Mouse (Mus musculus) heart, postnatal 4 days (tissue): Measurements from ENCODE around the gene Nsun6. TPM values are rescaled to one million over a fixed set of nuclear protein-coding genes. Genes with fewer than 3 reads are reported as not detected.

Experiments
- DNase-seq: peaks from one replicate; pipeline ENCODE4 v3.0.0; 2021
- total RNA-seq, 2 experiments: library from RNA; stranded (reverse); gene quantifications; 2 replicates each; pipeline ENCODE4 v1.2.3; 2021

The Nsun6 gene
- 1 to 10 TPM; 5.8 to 6.2 TPM for total RNA-seq

DNA sequence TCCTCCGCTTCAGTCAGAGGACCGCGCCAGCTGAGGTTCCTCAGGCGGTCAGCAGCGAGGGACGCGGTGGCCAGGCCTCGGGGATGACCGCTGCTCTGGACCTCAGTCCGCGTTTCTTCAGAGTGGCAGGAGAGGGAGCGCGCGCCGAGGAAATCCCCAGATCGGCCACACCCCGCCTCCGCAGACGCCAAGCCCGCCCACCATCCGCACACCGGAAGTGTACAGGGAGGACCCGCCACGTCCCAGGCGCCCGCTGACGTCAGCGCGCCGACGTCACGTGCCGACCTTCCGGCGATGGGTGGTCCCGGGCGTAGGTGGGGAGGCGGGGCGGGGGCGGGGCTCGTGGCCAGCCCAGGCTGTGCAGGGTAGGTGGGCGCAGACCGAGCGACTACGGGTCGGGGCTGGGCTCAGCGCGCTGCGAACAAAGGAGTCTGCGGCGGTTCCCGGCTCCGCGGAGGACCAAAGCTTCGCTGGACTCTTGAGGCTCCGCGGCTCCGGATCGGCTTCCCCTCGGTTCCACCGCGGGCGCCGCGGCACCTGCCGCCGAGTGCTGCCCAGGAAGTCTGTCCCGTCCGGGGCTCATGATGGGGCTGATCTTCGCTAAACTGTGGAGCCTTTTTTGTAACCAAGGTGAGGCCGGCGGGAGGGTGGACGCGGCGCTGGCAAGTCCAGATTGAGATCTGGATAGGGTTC, at the start of gene Nsun6:
Gene Nsun6 (minus strand): TSS at position 125 of the 693 bp plus-strand sequence.
- peak; percentile 98 for DNase-seq

DNA sequence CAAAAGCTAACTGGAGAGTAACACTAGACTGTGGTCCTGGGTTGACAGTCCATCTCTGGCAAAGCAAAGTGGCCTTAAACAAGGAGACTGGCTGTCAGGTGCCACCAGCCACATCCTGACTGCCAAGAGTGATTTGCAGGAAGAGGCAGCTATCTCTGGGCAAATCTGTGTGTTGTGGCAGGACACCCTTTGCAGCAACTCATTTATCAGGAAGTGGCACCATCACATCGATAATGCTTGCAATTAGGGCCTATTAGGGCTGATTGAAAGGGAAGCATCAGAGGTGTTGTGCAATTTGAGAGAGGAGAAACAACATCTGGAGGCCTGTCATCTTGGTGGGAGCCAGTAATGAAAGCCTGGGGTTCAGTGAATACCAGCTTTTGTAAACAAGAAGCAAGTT, 49.5 kb upstream of the Nsun6 start:
- DNase-seq = no peak

- DNase-seq = no peak
Observed at GRCm38 (mm10) chr2:15096514-15097090, 41.7 kb upstream of the Nsun6 start.

DNA sequence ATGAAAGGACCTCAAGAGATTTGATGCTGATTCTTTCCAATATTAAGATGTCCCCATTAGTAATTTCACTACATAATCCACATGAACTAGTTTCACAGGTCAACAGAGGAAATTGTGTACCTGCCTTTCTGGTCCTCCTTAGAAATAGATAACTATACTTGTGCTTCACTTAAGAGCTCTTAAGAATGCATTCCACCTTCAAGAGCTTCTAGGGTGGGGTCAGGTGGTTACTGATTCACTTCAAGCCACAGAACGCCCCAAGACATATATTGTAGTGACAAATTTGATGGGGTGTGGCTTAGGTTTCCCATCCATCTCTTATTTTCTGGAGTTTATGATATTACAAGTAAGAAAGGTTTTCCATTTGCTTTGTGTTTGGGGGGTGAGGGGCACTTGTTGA, 32.4 kb upstream of the Nsun6 start:
- DNase-seq = no peak

DNA sequence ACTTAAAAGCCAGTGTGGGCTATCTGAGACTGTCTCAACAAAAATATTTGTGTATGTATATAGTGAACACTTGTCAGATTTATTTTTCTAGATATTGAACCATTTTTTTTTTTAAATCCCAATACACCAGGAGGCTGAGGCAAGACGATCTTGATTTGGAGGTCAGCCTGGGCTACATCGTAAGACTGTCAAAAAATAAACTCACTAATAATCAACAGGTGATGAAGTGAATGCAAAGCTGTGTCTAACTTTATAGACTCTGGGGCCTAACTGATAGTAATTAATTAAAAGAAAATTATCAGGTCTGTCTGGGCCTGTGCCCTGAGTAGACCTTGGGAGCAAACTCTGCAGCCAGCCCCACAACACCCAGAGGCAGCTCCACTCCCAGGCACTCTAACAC, 28.8 kb upstream of the Nsun6 start:
- DNase-seq = no peak

DNA sequence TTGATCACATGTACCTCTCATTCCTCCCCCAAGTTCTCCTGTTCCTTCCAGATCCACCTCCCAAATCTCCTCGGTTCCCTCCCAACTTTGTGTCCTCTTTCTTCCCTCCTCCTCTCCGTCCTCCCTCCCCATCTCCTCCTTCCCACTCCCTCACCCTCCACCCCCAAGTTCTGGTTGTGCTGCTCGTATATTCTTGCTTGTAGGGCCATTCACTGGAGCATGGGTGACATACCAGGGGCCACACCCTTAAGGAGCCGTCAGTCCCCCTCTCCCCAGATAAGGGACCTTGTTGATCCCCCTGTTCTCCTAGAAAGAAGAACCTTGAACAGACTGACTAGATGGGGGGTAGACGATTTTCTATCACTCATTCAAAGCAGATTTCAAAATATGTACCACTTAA, 12.2 kb upstream of the Nsun6 start:
- no peak for DNase-seq

DNA sequence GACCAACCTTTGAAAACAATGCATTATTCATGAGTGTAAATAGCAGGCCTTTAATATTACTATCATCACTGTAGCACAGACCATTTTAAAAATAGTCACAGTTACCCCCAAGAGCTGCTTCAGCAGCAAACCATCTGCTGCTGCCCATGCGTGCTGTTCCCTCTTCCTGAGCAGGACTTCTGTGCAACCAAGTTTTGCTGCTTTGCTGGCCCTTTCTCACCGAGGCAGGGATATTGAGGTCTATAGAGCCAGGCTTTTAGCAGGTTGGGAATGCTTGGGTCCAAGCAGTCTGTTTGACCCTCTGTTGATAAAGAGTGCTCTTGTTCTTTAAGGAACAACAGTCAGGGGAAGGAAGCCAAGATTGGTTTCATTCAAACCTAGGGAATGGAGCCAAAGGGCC, 10.6 kb upstream of the Nsun6 start:
- DNase-seq = no peak

- no peak for DNase-seq
Observed at GRCm38 (mm10) chr2:15064380-15065269, 9.8 kb upstream of the Nsun6 start.

DNA sequence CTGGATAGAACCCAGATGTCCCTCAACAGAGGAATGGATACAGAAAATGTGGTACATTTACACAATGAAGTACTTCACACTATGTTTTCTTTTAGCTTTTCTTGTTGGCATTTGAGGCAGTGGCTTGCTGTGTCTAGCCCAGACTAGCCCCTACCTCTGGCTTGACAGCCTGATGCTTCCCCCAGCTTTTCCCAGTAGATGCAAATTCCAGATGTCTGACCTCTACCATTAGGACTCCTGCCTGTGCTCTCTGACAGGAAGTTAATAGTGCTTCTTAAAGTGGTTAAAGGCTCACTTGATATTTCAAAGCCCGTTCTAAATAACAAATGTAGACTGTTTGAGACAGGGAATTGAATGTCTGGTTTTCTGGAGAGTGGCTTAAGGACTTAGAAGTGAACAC, 8.9 kb upstream of the Nsun6 start:
- no peak for DNase-seq

DNA sequence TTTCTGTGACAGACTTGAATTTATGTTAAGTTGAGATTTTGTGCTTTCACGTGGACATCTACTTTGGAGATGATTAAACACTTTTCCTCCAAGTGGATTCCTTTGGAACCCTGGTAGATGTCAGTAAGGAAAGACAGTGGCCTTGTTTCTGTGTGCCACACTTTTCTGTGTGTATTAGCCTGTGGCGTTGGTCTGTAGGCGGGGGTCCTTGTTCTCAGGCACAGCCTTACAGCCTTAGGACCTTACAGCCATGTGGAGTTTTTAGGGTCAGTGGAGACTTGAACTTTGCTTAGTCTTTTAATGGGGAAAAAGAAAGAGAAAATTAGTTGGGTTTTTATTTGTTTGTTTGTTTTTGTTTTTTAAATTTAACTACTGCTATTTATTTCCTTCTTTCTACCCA, 6.0 kb upstream of the Nsun6 start:
- DNase-seq = no peak

DNA sequence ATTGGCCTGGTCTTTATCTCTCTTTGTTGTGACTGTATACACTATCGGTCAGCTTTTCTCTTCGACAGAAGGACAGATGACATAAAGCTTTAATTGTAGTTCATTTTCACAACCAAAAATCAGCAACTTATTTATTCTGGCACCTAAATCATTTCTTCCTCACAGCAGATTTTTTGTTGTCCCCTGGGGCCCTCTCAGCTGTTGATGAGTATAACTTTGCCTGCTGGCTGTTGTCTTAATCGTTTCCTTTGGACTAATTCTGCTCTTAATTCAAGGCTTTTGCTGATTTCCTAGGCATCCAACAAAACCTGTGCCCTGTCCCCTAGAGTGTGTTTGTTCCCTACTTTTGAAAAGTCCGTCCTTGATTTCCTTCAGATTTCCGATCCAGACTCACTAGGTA, 3.4 kb upstream of the Nsun6 start:
- peak; percentile 38 for DNase-seq

GRCm38 (mm10) chr2:15055741-15056151, 877 bp upstream of the Nsun6 start:
- DNase-seq = no peak

- no peak for DNase-seq
Observed at GRCm38 (mm10) chr2:15054496-15054895, 373 bp downstream of the Nsun6 start.

DNA sequence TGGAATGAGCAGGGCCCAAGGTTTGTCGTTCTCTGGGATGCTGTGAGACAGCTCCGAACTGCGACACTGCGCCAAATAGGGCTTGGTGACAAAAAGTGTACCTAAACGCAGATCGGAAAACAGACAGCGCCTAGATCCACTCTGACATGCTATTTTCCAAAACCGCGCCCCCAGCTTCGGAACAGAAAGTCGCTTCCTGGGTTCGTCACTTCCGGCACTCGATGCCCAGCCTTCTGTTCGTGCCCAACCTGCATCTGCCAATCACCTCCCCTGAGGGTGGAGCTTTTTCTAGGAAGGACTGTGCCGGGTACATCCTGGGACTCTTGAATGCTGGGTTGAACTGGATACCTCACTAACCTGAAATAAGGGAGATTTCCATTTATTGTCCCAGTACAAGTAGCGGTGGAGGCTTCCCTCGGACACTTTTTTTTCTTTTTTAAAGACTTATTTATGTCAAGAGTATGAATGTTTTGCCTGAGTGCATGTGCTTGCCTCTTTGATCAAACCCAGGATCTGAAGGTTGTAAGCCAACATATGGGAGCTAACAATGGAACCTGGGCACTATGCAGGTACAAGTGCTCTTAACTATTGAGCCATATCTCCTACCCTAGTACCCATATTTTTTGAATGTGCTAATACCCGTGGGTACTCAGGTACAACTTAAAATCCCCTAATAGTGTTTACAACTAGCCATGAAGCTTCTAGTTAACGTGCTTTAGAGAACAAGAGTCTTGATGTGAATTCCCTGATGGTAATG, 5.6 kb downstream of the Nsun6 start, which contains the start of gene Arl5b:
Gene Arl5b (plus strand): TSS at position 279 of the 757 bp plus-strand sequence.
- DNase-seq = peak; percentile 94

- peak; percentile 34 for DNase-seq
Observed at GRCm38 (mm10) chr2:15040326-15040725, 14.5 kb downstream of the Nsun6 start.

DNA sequence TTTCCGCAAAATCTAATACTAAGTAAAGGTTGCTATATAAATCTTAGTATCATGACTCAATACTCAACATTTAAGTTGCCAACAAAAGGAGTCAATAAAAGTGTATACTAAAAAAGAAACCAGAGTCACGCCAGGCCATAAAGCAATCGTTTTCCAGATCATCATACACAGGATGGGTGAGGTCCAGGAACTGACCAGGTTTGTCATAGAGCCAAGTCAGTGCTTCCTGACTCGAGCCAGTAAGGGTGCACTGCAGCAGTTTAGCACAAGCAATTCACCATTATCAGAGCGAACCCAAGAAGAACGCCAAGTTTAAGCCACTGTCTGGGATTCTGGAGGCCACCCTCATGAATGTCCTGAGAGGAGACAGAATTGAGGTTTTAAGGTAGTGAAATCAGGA, 16.2 kb downstream of the Nsun6 start:
- peak; percentile 39 for DNase-seq

- DNase-seq = no peak
Observed at GRCm38 (mm10) chr2:15027816-15028215, 27.1 kb downstream of the Nsun6 start.

GRCm38 (mm10) chr2:15026817-15027216, 28.1 kb downstream of the Nsun6 start:
- DNase-seq = no peak

DNA sequence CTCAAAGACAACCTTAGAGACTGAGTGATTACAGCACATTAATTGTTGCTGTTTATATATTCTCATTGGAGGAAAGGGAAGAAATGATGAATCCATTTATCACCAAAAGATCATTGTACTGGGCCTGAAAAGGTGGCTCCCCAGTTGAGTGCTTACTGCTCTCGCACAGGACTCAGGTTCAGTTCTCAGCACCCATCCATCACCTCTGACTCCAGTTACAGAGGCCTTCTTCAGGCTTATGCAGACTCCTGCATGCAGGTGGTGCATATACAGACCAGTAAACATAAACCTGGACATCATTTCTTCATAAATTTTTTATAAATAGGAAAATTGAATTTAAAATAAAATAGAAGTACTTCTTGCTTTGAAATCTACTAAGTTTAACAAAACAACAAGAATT, 46.8 kb downstream of the Nsun6 start:
- no peak for DNase-seq

GRCm38 (mm10) chr2:15007531-15007930, 47.3 kb downstream of the Nsun6 start:
- no peak for DNase-seq

- no peak for DNase-seq
Observed at GRCm38 (mm10) chr2:14997836-14998235, 57.0 kb downstream of the Nsun6 start.

DNA sequence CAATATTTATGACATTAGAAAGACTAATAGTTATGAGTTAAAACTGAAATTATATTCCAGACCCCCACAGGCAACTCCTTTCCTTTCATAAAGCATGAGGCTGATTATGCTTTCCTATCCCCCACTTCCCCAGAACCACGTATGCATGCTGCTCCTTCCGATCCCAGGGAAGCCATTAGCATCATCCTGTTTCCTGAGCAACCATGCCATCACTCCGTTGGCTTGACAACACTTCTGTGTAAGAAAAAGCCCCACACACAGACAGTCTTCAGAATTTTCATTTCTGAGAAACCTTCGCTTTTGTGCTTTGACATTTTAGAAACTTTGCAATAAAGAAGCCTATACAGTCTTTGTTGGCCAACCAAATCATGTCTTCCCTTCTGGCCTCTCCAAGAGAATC, 58.8 kb downstream of the Nsun6 start:
- DNase-seq = no peak

- DNase-seq = no peak
Observed at GRCm38 (mm10) chr2:14992531-14992930, 62.3 kb downstream of the Nsun6 start.
